Mouse (Mus musculus) testis, adult 2 months (tissue): ENCODE data around the gene Gm16368.
"Not testable (repeated sequence)": the region's sequence is repeated elsewhere in the genome, so short reads cannot be mapped to it uniquely, and the experiment has no call there.

Experiments used
- CTCF ChIP-seq: fragments of 200-500 bp; IDR thresholded peaks from 2 replicates; pipeline ENCODE4 v1.5.1; 2012; ENCODE audit warnings: low read depth, mild to moderate bottlenecking, inconsistent platforms, low read length, moderate library complexity; ENCODE audit not compliant: control insufficient read depth, insufficient read depth, insufficient replicate concordance
- POLR2A ChIP-seq: fragments of 200-500 bp; IDR thresholded peaks from 2 replicates; pipeline ENCODE4 v1.6.1; 2012; ENCODE audit warnings: low read depth, mild to moderate bottlenecking, inconsistent platforms, low read length, moderate library complexity; ENCODE audit not compliant: control insufficient read depth

- not testable (repeated sequence) for TF ChIP-seq CTCF, POLR2A
These were observed 44.4 kb upstream of the Gm16368 start for GRCm38 (mm10) chr12:88039062-88039461.
